Mouse (Mus musculus) liver, embryonic 14.5 days (tissue): ENCODE data around the gene Vps35l. TPM values are rescaled to one million over a fixed set of nuclear protein-coding genes. Genes with fewer than 3 reads are reported as not detected.

Experiments used
- ATAC-seq: fragments of 200-750 bp; cut with Nextera tagmentation; 2 replicates; pipeline ENCODE4 v1.8.0; 2017; ENCODE audit warnings: moderate number of reproducible peaks, mild to moderate bottlenecking, moderate library complexity; ENCODE audit not compliant: insufficient read depth
- DNase-seq, 3 experiments: peaks; one replicate each; pipeline ENCODE4 v3.0.0-alpha.2; 2012 to 2013; ENCODE audit warnings: low read depth in 3 of 3, low spot score in 3 of 3
- H3K27ac ChIP-seq: fragments of 300-500 bp; sonication (generic); 2 replicates; pipeline ENCODE4 v1.5.1; 2014; ENCODE audit warnings: moderate library complexity, mild to moderate bottlenecking, control low read depth, inconsistent platforms
- H3K27me3 ChIP-seq: fragments of 300-500 bp; sonication (generic); 2 replicates; pipeline ENCODE4 v1.6.1; 2014; ENCODE audit warnings: mild to moderate bottlenecking, low read length, moderate library complexity; ENCODE audit not compliant: control insufficient read depth, insufficient read depth
- H3K36me3 ChIP-seq: fragments of 300-500 bp; sonication (generic); replicated peaks from 2 replicates; pipeline ENCODE4 v1.6.1; 2014; ENCODE audit warnings: low read depth; ENCODE audit not compliant: control insufficient read depth, insufficient read depth
- H3K4me1 ChIP-seq, 2 experiments: fragments of 200-500 bp in 1 of 2; fragments of 300-500 bp in 1 of 2; sonication (generic) in 1 of 2; replicated peaks; 2 replicates each; pipeline ENCODE4 v1.6.1; 2012 to 2014; ENCODE audit warnings: antibody characterized with exemption in 1 of 2, inconsistent platforms in 1 of 2, low read length in 1 of 2; ENCODE audit not compliant: control insufficient read depth in 2 of 2, insufficient read depth in 2 of 2
- H3K4me2 ChIP-seq: fragments of 300-500 bp; sonication (generic); 2 replicates; pipeline ENCODE4 v1.6.1; 2014; ENCODE audit warnings: low read depth, mild to moderate bottlenecking, control low read depth, moderate library complexity
- H3K4me3 ChIP-seq, 2 experiments: fragments of 200-500 bp in 1 of 2; fragments of 300-500 bp in 1 of 2; sonication (generic) in 1 of 2; 2 replicates each; pipeline ENCODE4 v1.5.1; 2012 to 2014; ENCODE audit warnings: low read depth in 2 of 2, low read length in 2 of 2, mild to moderate bottlenecking in 2 of 2, control low read depth in 1 of 2, inconsistent platforms in 1 of 2, moderate library complexity in 1 of 2; ENCODE audit not compliant: insufficient read depth in 1 of 2
- H3K9ac ChIP-seq: fragments of 300-500 bp; sonication (generic); replicated peaks from 2 replicates; pipeline ENCODE4 v1.6.1; 2014; ENCODE audit warnings: mild to moderate bottlenecking, control low read depth, moderate library complexity
- H3K9me3 ChIP-seq: fragments of 300-500 bp; sonication (generic); 2 replicates; pipeline ENCODE4 v1.6.1; 2016; ENCODE audit warnings: low read length, mixed read lengths; ENCODE audit not compliant: control insufficient read depth
- CTCF ChIP-seq: IDR thresholded peaks from 2 replicates; pipeline ENCODE4 v1.5.1; 2016; ENCODE audit warnings: antibody characterized with exemption, low read depth, control low read depth
- EP300 ChIP-seq: IDR thresholded peaks from 2 replicates; pipeline ENCODE4 v1.6.1; 2016; ENCODE audit warnings: antibody characterized with exemption, low read depth
- WGBS: fragments of 180-500 bp; shearing (Covaris S2); extraction: QIAGEN DNeasy Blood & Tissue Kit; methylation state at CpG from one replicate; pipeline ENCODE4 v1.1.7; 2014; ENCODE audit not compliant: insufficient replicate concordance; 5-methylcytosine and 5-hydroxymethylcytosine counted together
- polyA plus RNA-seq, 2 experiments: library from polyadenylated mRNA; depleted of rRNA in 1 of 2; stranded (reverse) in 1 of 2; unstranded in 1 of 2; fragments of >200 nt; fragmentation: Nextera tagmentation in 1 of 2; extraction: Ambion mirVana in 1 of 2; gene quantifications; 2 replicates each; pipeline versions ENCODE4 v1.2.1 to v1.2.3; 2012 to 2014

Vps35l gene
- polyA plus RNA-seq, 2 experiments, result 26.1 to 33.2 TPM

DNA sequence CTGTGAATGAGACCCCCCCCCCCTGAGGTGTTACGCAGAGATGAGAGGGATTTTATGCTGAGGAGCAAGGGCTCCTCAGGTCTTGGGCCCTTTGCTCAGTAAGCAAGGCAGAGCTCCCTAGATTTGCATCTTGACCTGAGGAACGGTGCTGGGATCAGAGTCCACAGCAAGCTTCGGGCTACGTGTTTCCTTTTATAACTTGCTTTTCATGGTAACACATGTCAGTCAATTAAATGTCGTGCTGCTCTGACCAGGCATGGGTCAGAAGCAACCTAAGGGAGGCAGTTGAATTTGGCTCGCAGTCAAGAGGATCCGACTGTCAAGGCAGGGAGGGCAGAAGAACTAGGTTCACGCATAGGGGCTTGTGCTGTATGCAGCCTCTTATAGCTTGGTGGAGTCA, 53.9 kb downstream of the Vps35l start:
- Histone ChIP-seq H3K27ac (no peak overlapping the region), H3K4me1 (no peaks in the 10 kb centered on the region), H3K9me3 (no peaks in the 10 kb centered on the region), H3K36me3 (no peaks in the 10 kb centered on the region; the same call in 1 of the 2 replicates), H3K9ac (no peak overlapping the region), H3K4me2 (no peak overlapping the region), H3K27me3 (no peaks in the 10 kb centered on the region), H3K4me3 (no peak overlapping the region)
- DNase-seq, result no peak
- ATAC-seq, result no peak
- TF ChIP-seq EP300 (no peak), CTCF (no peak)
- WGBS, result 80% methylated on average over 8 of the region's 8 CpGs

- Histone ChIP-seq H3K9ac (no peak overlapping the region), H3K27me3 (no peaks in the 10 kb centered on the region), H3K36me3 (no peaks in the 10 kb centered on the region; the same call in 1 of the 2 replicates), H3K9me3 (no peaks in the 10 kb centered on the region), H3K4me1 (no peaks in the 10 kb centered on the region), H3K4me2 (no peak overlapping the region), H3K27ac (no peak overlapping the region), H3K4me3 (no peak overlapping the region)
- TF ChIP-seq CTCF (no peak), EP300 (no peak)
- DNase-seq (no peak), ATAC-seq (no peak)
- 88% methylated on average over 8 of the region's 8 CpGs for WGBS
These were observed 55.8 kb downstream of the Vps35l start for GRCm38 (mm10) chr7:118795779-118796178.

- 73% methylated on average over 9 of the region's 9 CpGs for WGBS
- TF ChIP-seq EP300 (no peak), CTCF (no peak)
- ATAC-seq (no peak), DNase-seq (no peak)
- H3K4me2 ChIP-seq, result no peak overlapping the region
- H3K9me3 ChIP-seq, result no peaks in the 10 kb centered on the region
- no peak overlapping the region for H3K9ac ChIP-seq
- H3K36me3 ChIP-seq, result no peaks in the 10 kb centered on the region; the same call in 1 of the 2 replicates
- no peak overlapping the region for H3K4me3 ChIP-seq
- H3K4me1 ChIP-seq, result no peaks in the 10 kb centered on the region
- H3K27ac ChIP-seq, result no peak overlapping the region
- no peaks in the 10 kb centered on the region for H3K27me3 ChIP-seq
These were observed 56.8 kb downstream of the Vps35l start for GRCm38 (mm10) chr7:118796838-118797237.

GRCm38 (mm10) chr7:118797600-118797999, 57.6 kb downstream of the Vps35l start:
- H3K9me3 ChIP-seq, result no peaks in the 10 kb centered on the region
- H3K4me2 ChIP-seq, result no peak overlapping the region
- 53% methylated on average over 7 of the region's 7 CpGs for WGBS
- H3K9ac ChIP-seq, result no peak overlapping the region
- DNase-seq, result no peak
- H3K27ac ChIP-seq, result no peak overlapping the region
- H3K4me3 ChIP-seq, result no peak overlapping the region
- H3K27me3 ChIP-seq, result no peaks in the 10 kb centered on the region
- no peaks in the 10 kb centered on the region for H3K4me1 ChIP-seq
- ATAC-seq, result no peak
- TF ChIP-seq CTCF (no peak), EP300 (no peak)
- no peaks in the 10 kb centered on the region; the same call in 1 of the 2 replicates for H3K36me3 ChIP-seq

GRCm38 (mm10) chr7:118798105-118798570, 58.1 kb downstream of the Vps35l start:
- no peaks in the 10 kb centered on the region for H3K27me3 ChIP-seq
- H3K4me1 ChIP-seq, result no peaks in the 10 kb centered on the region
- TF ChIP-seq EP300 (no peak), CTCF (no peak)
- H3K4me2 ChIP-seq, result no peak overlapping the region
- ATAC-seq (no peak), DNase-seq (no peak)
- 19% methylated on average over 6 of the region's 6 CpGs for WGBS
- no peak overlapping the region for H3K4me3 ChIP-seq
- no peaks in the 10 kb centered on the region for H3K9me3 ChIP-seq
- no peak overlapping the region for H3K9ac ChIP-seq
- no peaks in the 10 kb centered on the region for H3K36me3 ChIP-seq
- H3K27ac ChIP-seq, result no peak overlapping the region
